12 mouse cellular contexts compared by ENCODE assay signal in genomic region chr14:35112327-35113275, GRCm38 (mm10).
DNase-seq lines count a peak whose midpoint lies in the region; ATAC-seq and TF ChIP-seq lines count a peak whose summit lies in the region.
"Had no signal": no experiment of that assay in that cellular context is flagged by ENCODE, and none has a peak within 500 bp of the region (broad histone marks: within the 10 kb centered on the region; RNA-seq: fewer than 3 reads in every experiment).

No protein-coding gene starts in this region.

- H3K27ac ChIP-seq in stomach, embryonic 16.5 days (ENCODE audit: low read length) = no peak overlapping the region
- no peak overlapping the region for H3K27ac ChIP-seq in stomach, postnatal 0 days (replicated peaks)
- peak overlapping the region; percentile 20; the same call in 1 of the 2 replicates for H3K27ac ChIP-seq in hindbrain, embryonic 15.5 days (replicated peaks)

- no peak overlapping the region for H3K9ac ChIP-seq in stomach, embryonic 16.5 days (ENCODE audit: low read length)
- H3K9ac ChIP-seq in stomach, postnatal 0 days (ENCODE audit: low read length) = no peak overlapping the region
- H3K9ac ChIP-seq in hindbrain, embryonic 15.5 days = no peak overlapping the region

- TF ChIP-seq CTCF in stomach, postnatal 0 days (IDR thresholded peaks at IDR 0.05; ENCODE audit: low read depth) = no peak

- no peaks in the 10 kb centered on the region for H3K27me3 ChIP-seq in stomach, embryonic 16.5 days (ENCODE audit: control insufficient read depth, insufficient read depth, low read length)
- no peaks in the 10 kb centered on the region for H3K27me3 ChIP-seq in stomach, postnatal 0 days (ENCODE audit: control insufficient read depth, insufficient read depth, low read length)
- no peaks in the 10 kb centered on the region for H3K27me3 ChIP-seq in hindbrain, embryonic 15.5 days

- no peaks in the 10 kb centered on the region for H3K36me3 ChIP-seq in stomach, embryonic 16.5 days (ENCODE audit: control insufficient read depth, insufficient read depth, low read length)
- no peaks in the 10 kb centered on the region for H3K36me3 ChIP-seq in stomach, postnatal 0 days (ENCODE audit: control insufficient read depth, insufficient read depth, low read length)
- H3K36me3 ChIP-seq in hindbrain, embryonic 15.5 days = no peaks in the 10 kb centered on the region

- H3K4me1 ChIP-seq in stomach, embryonic 16.5 days (ENCODE audit: control insufficient read depth, insufficient read depth, low read length) = peaks cover 5% of the 10 kb centered on the region
- no peaks in the 10 kb centered on the region for H3K4me1 ChIP-seq in stomach, postnatal 0 days (replicated peaks; ENCODE audit: control insufficient read depth, insufficient read depth)
- H3K4me1 ChIP-seq in hindbrain, embryonic 15.5 days (replicated peaks) = peaks cover 16% of the 10 kb centered on the region

- ATAC-seq in stomach, embryonic 16.5 days (ENCODE audit: insufficient read depth, low FRiP score) = peak; percentile 33; the same call in 1 of the 2 replicates
- ATAC-seq in stomach, postnatal 0 days (ENCODE audit: low FRiP score, low TSS enrichment) = no peak
- peak; percentile 79 for ATAC-seq in hindbrain, embryonic 15.5 days (ENCODE audit: low FRiP score, low read depth)
- no peak for ATAC-seq in megakaryocyte, adult 5-6 weeks (ENCODE audit: poor library complexity, severe bottlenecking)

- H3K4me2 ChIP-seq in stomach, embryonic 16.5 days (ENCODE audit: low read depth, low read length) = no peak overlapping the region
- H3K4me2 ChIP-seq in stomach, postnatal 0 days (replicated peaks; ENCODE audit: low read depth) = no peak overlapping the region
- H3K4me2 ChIP-seq in hindbrain, embryonic 15.5 days = no peak overlapping the region

- DNase-seq in kidney, postnatal 10 days = peak; percentile 12
- no peak for DNase-seq in kidney, postnatal 4 days
- DNase-seq in stomach, postnatal 0 days (ENCODE audit: low spot score) = no peak
- peak; percentile 49 for DNase-seq in retina, postnatal 1 day
- no peak for DNase-seq in spleen, adult 12 weeks (ENCODE audit: low spot score)
- DNase-seq: cerebellum, postnatal 36 days; kidney, adult 11 months; liver had no signal

- no peak overlapping the region for H3K4me3 ChIP-seq in stomach, embryonic 16.5 days (replicated peaks; ENCODE audit: low read length)
- no peak overlapping the region for H3K4me3 ChIP-seq in stomach, postnatal 0 days (ENCODE audit: low read depth, low read length)
- H3K4me3 ChIP-seq in hindbrain, embryonic 15.5 days = no peak overlapping the region
- H3K4me3 ChIP-seq: erythroblast, embryonic 14.5 days had no signal

- WGBS in stomach, embryonic 16.5 days = 54% methylated on average over 11 of the region's 11 CpGs
- 43% methylated on average over 11 of the region's 11 CpGs for WGBS in stomach, postnatal 0 days
- 27% methylated on average over 11 of the region's 11 CpGs for WGBS in hindbrain, embryonic 15.5 days

- no peak for TF ChIP-seq EP300 in stomach, postnatal 0 days (optimal IDR thresholded peaks at IDR 0.05)

- H3K9me3 ChIP-seq in stomach, embryonic 16.5 days (replicated peaks; ENCODE audit: control insufficient read depth, low read length) = no peaks in the 10 kb centered on the region
- H3K9me3 ChIP-seq in stomach, postnatal 0 days (ENCODE audit: control insufficient read depth, low read length) = no peaks in the 10 kb centered on the region
- H3K9me3 ChIP-seq in hindbrain, embryonic 15.5 days = no peaks in the 10 kb centered on the region

Comparison
In these comparisons a context has a peak if more than half of its experiments do, and no peak if none do; other contexts are left out.
1. DNase-seq: peak in kidney, postnatal 10 days (single experiment) and retina, postnatal 1 day (single experiment); none in kidney, postnatal 4 days (0 of 2), stomach, postnatal 0 days (single experiment) and spleen, adult 12 weeks (single experiment).
2. ATAC-seq: peak in stomach, embryonic 16.5 days (single experiment) and hindbrain, embryonic 15.5 days (single experiment); none in stomach, postnatal 0 days (single experiment) and megakaryocyte, adult 5-6 weeks (single experiment).